Mouse (Mus musculus): ENCODE measurements around the gene Egr2. TPM values are rescaled to one million over a fixed set of nuclear protein-coding genes. Genes with fewer than 3 reads are reported as not detected.

The Egr2 gene
- polyA plus RNA-seq, 1 experiment from 2014 or later, result 0.73 TPM

DNA sequence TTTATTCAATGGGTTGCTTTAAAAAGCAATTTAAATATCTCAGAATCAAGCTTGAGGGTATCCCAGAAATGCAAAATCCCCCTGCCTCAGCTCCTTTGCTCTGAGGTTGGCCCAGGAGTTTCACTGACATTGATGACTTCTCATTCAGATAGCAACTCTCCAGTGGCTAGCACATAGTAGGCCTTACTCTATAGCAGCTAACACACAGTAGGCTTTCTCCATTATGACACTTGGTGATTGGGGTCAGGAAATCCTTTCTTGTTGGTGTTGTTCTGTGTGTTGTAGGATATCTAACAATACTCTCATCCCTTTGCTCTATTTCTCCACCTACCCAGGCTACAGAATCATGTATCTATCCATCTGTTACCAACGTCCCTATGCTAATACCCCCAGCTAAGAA is 25.9 kb downstream of the Egr2 start:
- Histone ChIP-seq H3K4me2 (ENCODE audit: low read depth, low read length) (no peak overlapping the region), H3K27ac (replicated peaks; ENCODE audit: low read depth, low read length) (no peak overlapping the region), H3K9ac (replicated peaks; ENCODE audit: low read length) (no peak overlapping the region), H3K27me3 (ENCODE audit: control insufficient read depth, insufficient read depth, low read length) (no peaks in the 10 kb centered on the region), H3K9me3 (replicated peaks; ENCODE audit: control insufficient read depth, low read length) (no peaks in the 10 kb centered on the region; the same call in 1 of the 2 replicates), H3K4me3 (ENCODE audit: low read depth, low read length) (no peak overlapping the region), H3K36me3 (replicated peaks; ENCODE audit: control insufficient read depth, insufficient read depth, low read depth, low read length) (no peaks in the 10 kb centered on the region), H3K4me1 (ENCODE audit: control insufficient read depth, insufficient read depth, low read length) (no peaks in the 10 kb centered on the region)
- ATAC-seq (replicated peaks; ENCODE audit: insufficient number of reproducible peaks, low FRiP score, low TSS enrichment, low read depth) (no peak), DNase-seq (ENCODE audit: low spot score) (no peak)
- WGBS, result 59% methylated on average over 1 of the region's 1 CpGs

DNA sequence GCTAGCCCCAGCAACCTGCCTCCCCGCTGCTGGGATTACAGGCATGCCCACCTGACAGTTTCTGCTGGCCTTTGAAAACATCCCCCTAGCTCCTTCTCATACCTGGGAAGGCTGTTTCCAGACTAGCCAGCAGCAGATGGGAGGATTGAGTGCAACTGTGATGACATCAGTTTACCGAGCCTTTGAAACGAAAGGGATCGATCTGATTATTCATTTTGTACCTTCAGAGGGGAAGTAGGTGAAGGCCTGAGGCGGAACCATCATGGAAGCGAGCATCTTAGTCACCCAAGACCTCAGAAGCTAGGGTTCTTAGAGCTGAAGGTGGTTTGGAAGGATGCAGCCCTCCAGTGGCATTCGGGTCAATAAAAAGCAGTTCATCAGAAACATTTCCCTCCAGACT is 29.2 kb downstream of the Egr2 start:
- no peaks in the 10 kb centered on the region for H3K9me3 ChIP-seq (replicated peaks; ENCODE audit: control insufficient read depth, low read length)
- no peak overlapping the region for H3K4me3 ChIP-seq (ENCODE audit: low read depth, low read length)
- DNase-seq (ENCODE audit: low spot score) (no peak), ATAC-seq (replicated peaks; ENCODE audit: insufficient number of reproducible peaks, low FRiP score, low TSS enrichment, low read depth) (no peak)
- H3K27ac ChIP-seq (replicated peaks; ENCODE audit: low read depth, low read length), result no peak overlapping the region
- H3K27me3 ChIP-seq (ENCODE audit: control insufficient read depth, insufficient read depth, low read length), result no peaks in the 10 kb centered on the region
- H3K9ac ChIP-seq (replicated peaks; ENCODE audit: low read length), result no peak overlapping the region
- 95% methylated on average over 7 of the region's 7 CpGs for WGBS
- no peaks in the 10 kb centered on the region for H3K4me1 ChIP-seq (ENCODE audit: control insufficient read depth, insufficient read depth, low read length)
- H3K36me3 ChIP-seq (replicated peaks; ENCODE audit: control insufficient read depth, insufficient read depth, low read depth, low read length), result no peaks in the 10 kb centered on the region
- H3K4me2 ChIP-seq (ENCODE audit: low read depth, low read length), result no peak overlapping the region

- DNase-seq (ENCODE audit: low spot score) (no peak), ATAC-seq (replicated peaks; ENCODE audit: insufficient number of reproducible peaks, low FRiP score, low TSS enrichment, low read depth) (no peak)
- no peak overlapping the region for H3K4me3 ChIP-seq (ENCODE audit: low read depth, low read length)
- H3K4me1 ChIP-seq (ENCODE audit: control insufficient read depth, insufficient read depth, low read length), result no peaks in the 10 kb centered on the region
- H3K27me3 ChIP-seq (ENCODE audit: control insufficient read depth, insufficient read depth, low read length), result no peaks in the 10 kb centered on the region
- no peak overlapping the region for H3K9ac ChIP-seq (replicated peaks; ENCODE audit: low read length)
- WGBS, result 80% methylated on average over 8 of the region's 8 CpGs
- no peaks in the 10 kb centered on the region for H3K36me3 ChIP-seq (replicated peaks; ENCODE audit: control insufficient read depth, insufficient read depth, low read depth, low read length)
- no peak overlapping the region for H3K4me2 ChIP-seq (ENCODE audit: low read depth, low read length)
- H3K9me3 ChIP-seq (replicated peaks; ENCODE audit: control insufficient read depth, low read length), result no peaks in the 10 kb centered on the region
- no peak overlapping the region for H3K27ac ChIP-seq (replicated peaks; ENCODE audit: low read depth, low read length)
Observed at GRCm38 (mm10) chr10:67566104-67566503, 30.8 kb downstream of the Egr2 start.

DNA sequence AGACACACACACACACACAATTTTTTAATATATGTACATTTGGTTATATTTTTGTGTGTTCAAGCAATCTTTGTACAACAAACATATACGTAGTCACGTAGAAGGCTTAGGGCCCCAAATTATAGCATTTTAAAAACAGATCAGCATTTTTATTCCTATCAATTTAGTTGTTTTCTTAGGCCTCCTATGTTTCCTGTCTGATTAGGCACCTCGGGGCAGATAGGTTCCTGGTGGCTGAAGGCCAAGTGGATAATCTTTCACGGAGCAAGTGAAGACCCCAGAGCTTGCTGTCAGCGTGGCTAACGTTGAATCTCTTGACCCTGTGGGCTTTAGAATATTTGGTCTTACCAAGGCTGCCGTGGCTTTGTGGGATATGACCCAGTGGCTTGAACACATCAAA is 34.3 kb downstream of the Egr2 start:
- no peaks in the 10 kb centered on the region for H3K36me3 ChIP-seq (replicated peaks; ENCODE audit: control insufficient read depth, insufficient read depth, low read depth, low read length)
- DNase-seq (ENCODE audit: low spot score), result no peak
- no peaks in the 10 kb centered on the region for H3K27me3 ChIP-seq (ENCODE audit: control insufficient read depth, insufficient read depth, low read length)
- no peaks in the 10 kb centered on the region for H3K4me1 ChIP-seq (ENCODE audit: control insufficient read depth, insufficient read depth, low read length)
- H3K9ac ChIP-seq (replicated peaks; ENCODE audit: low read length), result no peak overlapping the region
- no peak overlapping the region for H3K4me3 ChIP-seq (ENCODE audit: low read depth, low read length)
- WGBS, result 60% methylated on average over 7 of the region's 7 CpGs
- no peak overlapping the region for H3K27ac ChIP-seq (replicated peaks; ENCODE audit: low read depth, low read length)
- ATAC-seq (replicated peaks; ENCODE audit: insufficient number of reproducible peaks, low FRiP score, low TSS enrichment, low read depth), result no peak
- H3K4me2 ChIP-seq (ENCODE audit: low read depth, low read length), result no peak overlapping the region
- H3K9me3 ChIP-seq (replicated peaks; ENCODE audit: control insufficient read depth, low read length), result no peaks in the 10 kb centered on the region

- no peak overlapping the region for H3K9ac ChIP-seq (replicated peaks; ENCODE audit: low read length)
- H3K27me3 ChIP-seq (ENCODE audit: control insufficient read depth, insufficient read depth, low read length), result no peaks in the 10 kb centered on the region
- ATAC-seq (replicated peaks; ENCODE audit: insufficient number of reproducible peaks, low FRiP score, low TSS enrichment, low read depth) (no peak), DNase-seq (ENCODE audit: low spot score) (no peak)
- no peaks in the 10 kb centered on the region for H3K4me1 ChIP-seq (ENCODE audit: control insufficient read depth, insufficient read depth, low read length)
- no peaks in the 10 kb centered on the region for H3K9me3 ChIP-seq (replicated peaks; ENCODE audit: control insufficient read depth, low read length)
- no peak overlapping the region for H3K4me3 ChIP-seq (ENCODE audit: low read depth, low read length)
- no peaks in the 10 kb centered on the region for H3K36me3 ChIP-seq (replicated peaks; ENCODE audit: control insufficient read depth, insufficient read depth, low read depth, low read length)
- H3K4me2 ChIP-seq (ENCODE audit: low read depth, low read length), result no peak overlapping the region
- H3K27ac ChIP-seq (replicated peaks; ENCODE audit: low read depth, low read length), result no peak overlapping the region
- 89% methylated on average over 14 of the region's 14 CpGs for WGBS
Observed at GRCm38 (mm10) chr10:67571443-67571842, 36.2 kb downstream of the Egr2 start.

GRCm38 (mm10) chr10:67573310-67573709 is 38.0 kb downstream of the Egr2 start:
- DNase-seq (ENCODE audit: low spot score), result no peak
- Histone ChIP-seq H3K27me3 (ENCODE audit: control insufficient read depth, insufficient read depth, low read length) (no peaks in the 10 kb centered on the region), H3K9ac (replicated peaks; ENCODE audit: low read length) (no peak overlapping the region), H3K4me3 (ENCODE audit: low read depth, low read length) (no peak overlapping the region), H3K27ac (replicated peaks; ENCODE audit: low read depth, low read length) (no peak overlapping the region), H3K4me2 (ENCODE audit: low read depth, low read length) (no peak overlapping the region), H3K4me1 (ENCODE audit: control insufficient read depth, insufficient read depth, low read length) (no peaks in the 10 kb centered on the region), H3K9me3 (replicated peaks; ENCODE audit: control insufficient read depth, low read length) (no peaks in the 10 kb centered on the region), H3K36me3 (replicated peaks; ENCODE audit: control insufficient read depth, insufficient read depth, low read depth, low read length) (no peaks in the 10 kb centered on the region)
- WGBS, result 68% methylated on average over 8 of the region's 8 CpGs
- no peak for ATAC-seq (replicated peaks; ENCODE audit: insufficient number of reproducible peaks, low FRiP score, low TSS enrichment, low read depth)

GRCm38 (mm10) chr10:67579830-67580229 is 44.6 kb downstream of the Egr2 start:
- ATAC-seq (replicated peaks; ENCODE audit: insufficient number of reproducible peaks, low FRiP score, low TSS enrichment, low read depth) (no peak), DNase-seq (ENCODE audit: low spot score) (no peak)
- Histone ChIP-seq H3K36me3 (replicated peaks; ENCODE audit: control insufficient read depth, insufficient read depth, low read depth, low read length) (no peaks in the 10 kb centered on the region), H3K27ac (replicated peaks; ENCODE audit: low read depth, low read length) (no peak overlapping the region), H3K9ac (replicated peaks; ENCODE audit: low read length) (no peak overlapping the region), H3K4me1 (ENCODE audit: control insufficient read depth, insufficient read depth, low read length) (no peaks in the 10 kb centered on the region), H3K27me3 (ENCODE audit: control insufficient read depth, insufficient read depth, low read length) (no peaks in the 10 kb centered on the region), H3K4me3 (ENCODE audit: low read depth, low read length) (no peak overlapping the region), H3K9me3 (replicated peaks; ENCODE audit: control insufficient read depth, low read length) (no peaks in the 10 kb centered on the region), H3K4me2 (ENCODE audit: low read depth, low read length) (no peak overlapping the region)
- 93% methylated on average over 4 of the region's 4 CpGs for WGBS

- Histone ChIP-seq H3K27ac (replicated peaks; ENCODE audit: low read depth, low read length) (no peak overlapping the region), H3K27me3 (ENCODE audit: control insufficient read depth, insufficient read depth, low read length) (no peaks in the 10 kb centered on the region)
- 74% methylated on average over 12 of the region's 12 CpGs for WGBS
Observed at GRCm38 (mm10) chr10:67581698-67582285, 46.5 kb downstream of the Egr2 start.

More at GRCm38 (mm10) chr10:67581698-67582285, 46.5 kb downstream of the Egr2 start:
- Histone ChIP-seq H3K4me1 (ENCODE audit: control insufficient read depth, insufficient read depth, low read length) (no peaks in the 10 kb centered on the region), H3K36me3 (replicated peaks; ENCODE audit: control insufficient read depth, insufficient read depth, low read depth, low read length) (no peaks in the 10 kb centered on the region), H3K9me3 (replicated peaks; ENCODE audit: control insufficient read depth, low read length) (no peaks in the 10 kb centered on the region), H3K4me2 (ENCODE audit: low read depth, low read length) (no peak overlapping the region), H3K9ac (replicated peaks; ENCODE audit: low read length) (no peak overlapping the region), H3K4me3 (ENCODE audit: low read depth, low read length) (no peak overlapping the region)
- no peak for ATAC-seq (replicated peaks; ENCODE audit: insufficient number of reproducible peaks, low FRiP score, low TSS enrichment, low read depth)
- DNase-seq (ENCODE audit: low spot score), result no peak
